Mouse (Mus musculus): ENCODE measurements around the gene Matn3. TPM values are rescaled to one million over a fixed set of nuclear protein-coding genes. Genes with fewer than 3 reads are reported as not detected.
A peak's percentile ranks its signal among the peaks of the same experiment; 100 is the strongest.
"Not testable (repeated sequence)": the region's sequence is repeated elsewhere in the genome, so short reads cannot be mapped to it uniquely, and the experiment has no call there.

Matn3 gene
- total RNA-seq, 2 experiments from 2014 or later = 0.21 to 0.39 TPM

- DNase-seq (ENCODE audit: low spot score in 2 of 2) = no peak
Observed at GRCm38 (mm10) chr12:8931083-8931482, 16.6 kb upstream of the Matn3 start.

DNA sequence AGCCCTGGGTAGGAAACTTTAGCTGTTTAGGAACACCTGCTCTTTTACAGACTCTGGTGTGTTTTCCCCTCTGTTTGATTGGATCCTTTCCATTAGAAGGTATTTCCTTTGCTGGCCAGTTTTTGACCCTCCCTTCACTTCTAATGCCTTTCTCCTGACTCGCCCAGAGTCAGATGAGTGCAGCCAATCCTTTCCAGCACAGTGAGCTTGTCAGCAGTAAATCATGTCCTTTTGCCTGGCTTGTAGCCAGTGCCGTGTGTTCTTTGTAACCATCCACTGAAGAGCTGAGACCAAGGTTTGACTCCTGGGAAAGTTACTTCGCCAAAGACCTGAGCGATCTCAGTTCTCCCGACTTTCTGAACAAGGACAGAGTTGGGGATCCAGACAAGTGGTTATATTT, 12.4 kb upstream of the Matn3 start:
- no peak for DNase-seq (ENCODE audit: low spot score in 2 of 2)

DNA sequence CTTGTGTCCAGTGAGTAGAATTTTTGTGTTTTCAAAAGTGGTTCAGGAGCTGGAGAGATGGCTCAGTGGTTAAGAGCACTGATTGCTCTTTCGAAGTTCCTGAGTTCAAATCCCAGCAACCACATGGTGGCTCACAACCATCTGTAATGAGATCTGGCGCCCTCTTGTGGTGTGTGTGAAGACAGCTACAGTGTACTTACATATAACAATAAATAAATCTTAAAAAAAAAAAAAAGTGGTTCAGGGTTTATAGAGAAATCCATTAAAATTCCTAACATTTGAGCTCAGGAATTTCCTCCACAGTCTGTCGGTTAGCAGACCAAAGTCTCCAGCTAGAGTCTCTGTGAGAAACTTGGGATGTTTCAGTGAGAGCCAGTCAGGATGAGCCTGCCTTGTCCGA, 11.5 kb upstream of the Matn3 start:
- not testable (repeated sequence) for DNase-seq (ENCODE audit: low spot score in 2 of 2)

DNA sequence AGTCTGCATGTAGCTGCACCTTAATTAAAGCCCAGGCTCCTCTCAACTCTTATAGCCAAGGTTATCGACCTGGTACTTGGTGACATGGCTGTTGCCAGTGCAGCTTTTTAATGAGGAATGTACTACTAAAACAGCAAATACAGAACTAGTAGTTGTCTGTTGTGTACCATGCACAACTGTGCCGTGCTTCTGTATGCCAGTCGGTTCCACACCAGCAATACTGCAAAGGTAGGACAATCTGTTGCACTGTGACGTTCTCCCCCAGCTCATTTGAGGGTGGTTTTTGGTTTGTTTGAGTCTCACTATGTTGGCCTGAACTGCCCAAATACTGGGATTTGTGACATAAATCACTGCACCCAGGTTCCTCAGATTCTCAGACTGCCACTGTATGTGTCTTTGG, 8.2 kb upstream of the Matn3 start:
- no peak for DNase-seq (ENCODE audit: low spot score in 2 of 2)

GRCm38 (mm10) chr12:8940011-8941005, 7.4 kb upstream of the Matn3 start:
- DNase-seq (ENCODE audit: low spot score in 2 of 2) = no peak

- DNase-seq (ENCODE audit: low spot score in 2 of 2) = no peak
Observed at GRCm38 (mm10) chr12:8941131-8941615, 6.6 kb upstream of the Matn3 start.

DNA sequence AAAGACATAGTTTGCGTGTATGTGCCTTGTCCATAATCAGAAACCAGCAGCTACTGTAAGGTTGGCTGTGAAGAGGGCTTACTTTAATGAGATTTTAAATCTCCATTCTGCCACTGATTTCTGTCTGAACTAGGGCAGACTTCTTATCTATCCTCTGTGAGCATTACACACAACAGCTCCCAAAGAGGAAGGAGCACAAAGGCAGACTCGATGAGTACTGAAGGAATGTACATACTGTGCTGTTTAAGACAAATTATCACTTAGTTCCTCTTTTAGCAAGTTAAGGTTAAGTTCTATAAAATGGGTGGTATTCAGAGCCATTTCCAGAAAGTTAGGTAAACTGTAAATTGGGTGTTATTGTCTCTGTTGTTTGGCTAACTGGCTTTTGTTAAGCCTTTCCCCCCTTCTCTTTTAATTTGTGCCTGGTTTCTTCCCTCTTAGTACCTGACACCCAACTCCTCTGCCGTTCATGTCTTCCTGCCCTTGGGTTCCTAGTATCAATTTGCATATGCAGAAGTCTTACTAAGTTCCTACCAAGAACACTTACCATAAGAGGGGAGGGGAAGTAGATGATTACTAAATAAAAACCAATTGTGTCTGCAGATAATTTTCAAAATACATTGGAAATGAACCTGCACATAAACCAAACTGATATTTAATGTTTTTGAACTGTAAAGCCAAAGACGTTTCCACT, 5.9 kb upstream of the Matn3 start:
- no peak for DNase-seq (ENCODE audit: low spot score in 2 of 2)

DNA sequence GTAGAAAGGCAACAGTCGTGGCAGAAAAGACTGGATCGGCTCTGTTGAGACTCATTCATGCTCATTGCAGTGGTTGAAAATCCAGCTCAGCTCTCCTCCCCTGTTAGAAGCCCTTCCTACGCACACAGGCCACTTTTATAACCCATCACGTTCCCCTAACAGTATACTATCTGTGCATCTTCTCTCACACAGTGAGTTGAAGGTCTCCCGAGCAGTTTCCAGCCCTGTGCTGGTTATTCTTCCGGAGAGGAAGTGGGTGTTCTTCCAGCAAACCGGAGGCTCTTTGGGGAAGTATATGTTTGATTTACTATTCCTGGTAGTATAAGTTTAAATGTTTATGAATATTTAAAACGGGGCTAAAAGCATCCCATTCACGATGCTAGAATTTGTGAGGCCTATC, 566 bp upstream of the Matn3 start:
- DNase-seq (ENCODE audit: low spot score in 2 of 2) = no peak

DNA sequence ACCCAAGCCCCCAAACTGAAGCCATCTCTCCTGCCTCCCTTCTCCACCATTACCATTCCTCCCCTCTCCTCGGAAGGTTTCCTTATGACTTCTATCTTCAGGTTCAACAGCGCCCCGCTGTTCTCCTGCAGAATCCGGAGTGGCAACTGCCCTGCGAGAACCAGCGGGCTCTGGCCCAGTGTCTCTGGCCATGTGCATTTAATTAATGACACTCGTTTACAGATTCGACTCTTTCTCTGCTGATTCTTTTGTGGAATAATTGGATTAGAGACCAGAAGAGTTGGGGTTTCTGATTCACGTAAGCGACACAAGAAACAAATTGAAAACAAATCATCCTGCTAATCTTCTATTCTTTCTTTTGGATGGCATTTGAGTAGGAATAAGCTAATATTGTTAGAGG, 5.4 kb downstream of the Matn3 start:
- DNase-seq (ENCODE audit: low spot score in 2 of 2) = no peak

DNA sequence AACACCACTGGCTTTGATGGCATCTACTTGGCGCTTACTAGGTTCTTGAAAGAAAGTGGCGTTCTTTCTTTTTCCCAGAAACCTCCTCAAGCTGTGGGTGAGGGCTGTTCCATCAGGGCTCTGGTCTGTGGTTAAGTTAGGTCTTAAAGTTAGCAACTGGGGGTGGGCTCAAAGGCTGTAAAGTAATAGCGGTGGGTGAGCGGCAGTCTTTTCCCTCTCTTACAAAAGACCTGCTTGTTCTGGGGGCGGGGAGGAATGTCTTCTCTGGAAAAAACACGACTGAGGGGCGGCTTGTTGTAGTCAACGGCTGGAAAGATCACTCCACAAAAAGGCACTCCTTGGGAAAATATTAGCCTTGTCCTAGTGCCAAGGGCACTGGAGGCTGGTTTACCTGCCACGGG, 6.4 kb downstream of the Matn3 start:
- no peak for DNase-seq (ENCODE audit: low spot score in 2 of 2)

GRCm38 (mm10) chr12:8961607-8962316, 14.0 kb downstream of the Matn3 start:
- no peak for DNase-seq (ENCODE audit: low spot score in 2 of 2)

DNA sequence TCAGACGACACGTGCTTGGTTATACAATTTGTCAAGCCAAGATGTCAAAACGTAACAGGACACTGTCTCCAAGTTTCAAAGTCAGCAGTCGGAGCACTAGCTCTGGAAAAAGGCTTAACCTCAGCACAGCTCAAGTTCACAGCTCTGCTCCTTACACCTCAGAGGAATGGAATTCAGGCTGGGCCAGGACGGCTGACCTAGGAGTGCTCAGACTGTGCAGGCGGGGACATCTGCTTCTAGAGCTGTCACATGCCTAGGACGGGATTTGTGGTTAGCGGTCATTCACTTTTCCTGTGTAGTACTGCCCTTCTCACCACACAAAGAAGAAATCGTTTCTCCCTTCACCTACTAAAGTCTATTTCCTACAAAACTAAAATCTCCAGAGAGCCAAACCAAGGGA, 22.1 kb downstream of the Matn3 start:
- peak; percentile 28 to 35 for DNase-seq (ENCODE audit: low spot score in 2 of 2)

DNA sequence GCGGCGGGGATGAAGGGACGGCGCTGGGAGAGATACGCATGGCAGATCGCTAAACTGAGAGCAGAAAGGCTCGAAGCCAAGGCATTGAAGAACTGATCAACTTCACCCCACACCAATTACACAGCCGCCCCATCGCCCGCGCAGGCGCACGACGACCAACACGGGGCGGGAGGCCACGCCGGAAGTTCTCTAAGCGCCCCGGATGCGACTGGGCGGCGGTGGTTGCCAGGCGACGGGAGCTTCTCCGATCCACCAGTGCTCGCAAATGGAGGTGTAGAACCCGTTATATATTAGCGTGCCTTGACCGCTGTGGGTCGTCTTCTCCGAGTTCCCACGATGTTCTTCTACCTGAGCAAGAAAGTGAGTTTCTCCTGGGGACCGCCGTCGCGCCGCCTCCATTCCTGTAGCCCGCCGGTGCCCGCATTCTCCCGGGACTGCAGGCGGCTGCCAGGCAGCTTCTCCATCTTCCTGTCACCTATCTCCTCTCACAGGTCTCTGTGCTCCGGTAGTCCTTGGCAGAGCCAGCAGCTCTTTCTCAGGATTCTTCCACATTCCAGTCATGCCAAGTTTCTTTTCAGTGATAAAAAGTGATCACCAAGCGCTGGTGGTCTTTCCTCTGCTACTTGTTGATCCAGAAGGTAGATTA, 26.2 kb downstream of the Matn3 start, which contains the start of gene Wdr35:
TSS of gene Wdr35 (plus strand) at position 73 of the 646 bp plus-strand sequence.
- peak; percentile 85 to 91 for DNase-seq (ENCODE audit: low spot score in 2 of 2)

DNA sequence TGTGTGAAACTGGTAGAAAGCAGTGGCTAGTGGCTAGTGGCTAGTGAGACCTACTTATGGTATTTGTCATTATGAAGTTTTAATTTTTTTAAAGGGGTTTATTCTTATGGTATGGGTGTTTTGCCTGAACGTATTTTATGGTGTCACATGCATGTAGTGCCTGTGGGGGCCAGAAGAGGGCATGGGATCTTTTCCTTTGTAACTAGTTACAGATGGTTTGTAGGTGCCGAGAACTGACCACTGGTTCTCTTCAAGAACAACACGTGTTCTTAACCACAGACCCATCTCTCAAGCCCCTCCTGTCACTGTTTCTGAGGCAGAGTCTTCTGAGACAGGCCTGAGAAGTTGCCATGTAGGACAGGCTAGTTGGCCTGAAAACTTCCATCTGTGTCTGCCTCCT, 27.3 kb downstream of the Matn3 start:
- DNase-seq (ENCODE audit: low spot score in 2 of 2) = no peak

GRCm38 (mm10) chr12:8993231-8993630, 45.5 kb downstream of the Matn3 start:
- DNase-seq (ENCODE audit: low spot score in 2 of 2) = no peak

DNA sequence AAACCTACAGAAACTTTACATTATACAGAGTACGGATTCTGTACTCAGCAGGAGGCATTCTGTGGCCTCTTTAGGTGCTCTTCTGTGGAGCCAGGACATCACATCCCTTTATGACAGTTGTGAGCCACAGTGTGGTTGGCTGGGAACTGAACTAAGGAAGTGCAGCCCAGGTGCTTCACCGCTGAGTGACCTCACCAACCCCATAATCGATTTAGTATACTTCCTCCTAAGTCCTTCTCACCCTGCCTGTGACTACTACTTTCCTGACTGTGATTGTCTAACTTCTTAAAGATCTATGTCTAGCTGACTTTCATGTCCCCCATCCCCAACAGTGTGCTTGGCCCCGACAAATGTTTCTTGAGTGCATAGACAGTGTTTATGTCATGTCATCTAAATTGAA, 50.6 kb downstream of the Matn3 start:
- DNase-seq (ENCODE audit: low spot score in 2 of 2) = no peak

DNA sequence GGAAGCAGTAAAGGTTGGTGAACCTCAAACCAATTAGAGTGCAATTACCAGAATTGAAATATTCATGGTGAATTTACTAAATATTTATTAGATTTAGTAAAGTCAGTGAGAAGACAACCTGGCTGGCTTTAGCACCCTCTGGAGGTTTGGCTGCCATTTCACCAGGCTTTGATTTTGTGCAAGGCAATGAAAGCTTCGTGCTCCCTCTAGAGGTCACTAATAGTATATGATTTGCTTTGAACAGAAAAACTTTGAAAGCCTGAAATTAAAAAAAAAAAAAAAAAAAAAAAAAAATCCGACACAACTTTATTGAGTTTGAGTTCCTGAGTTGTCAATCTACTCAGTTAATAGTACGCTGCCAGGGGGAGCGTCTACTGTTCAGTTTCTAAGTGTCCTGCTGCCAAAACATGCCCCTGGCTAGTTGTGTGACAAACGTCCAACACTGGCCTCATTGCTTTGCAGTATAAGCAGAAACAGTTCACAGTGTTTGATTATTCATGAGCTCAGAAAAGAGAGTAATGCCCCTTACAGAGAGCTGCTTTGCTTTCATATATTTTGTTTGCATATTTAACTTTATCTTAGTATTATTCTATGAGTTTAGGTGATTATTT, 54.4 kb downstream of the Matn3 start:
- peak in 1 of 2 experiments; percentile 39 for DNase-seq (ENCODE audit: low spot score in 2 of 2)

DNA sequence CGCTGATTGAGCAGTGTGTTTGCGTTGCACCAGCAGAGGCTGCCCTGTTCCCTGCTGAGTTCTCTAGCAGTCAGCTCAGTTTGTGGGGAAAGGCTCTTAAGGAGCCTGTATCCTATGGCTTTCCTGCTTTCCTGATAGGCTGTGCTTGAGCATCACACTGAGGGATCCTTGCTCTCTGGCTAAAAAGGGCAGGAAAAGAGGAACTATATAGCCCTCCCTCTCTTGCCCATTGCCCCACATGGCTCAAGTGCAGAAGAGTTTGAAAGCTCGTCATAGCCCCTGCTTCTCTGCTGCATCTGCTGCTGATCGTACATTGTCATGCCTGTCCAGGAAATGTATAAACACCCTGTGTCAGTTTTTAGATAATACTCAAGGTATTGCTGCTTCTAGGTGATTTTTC, 59.4 kb downstream of the Matn3 start:
- DNase-seq (ENCODE audit: low spot score in 2 of 2) = no peak

DNA sequence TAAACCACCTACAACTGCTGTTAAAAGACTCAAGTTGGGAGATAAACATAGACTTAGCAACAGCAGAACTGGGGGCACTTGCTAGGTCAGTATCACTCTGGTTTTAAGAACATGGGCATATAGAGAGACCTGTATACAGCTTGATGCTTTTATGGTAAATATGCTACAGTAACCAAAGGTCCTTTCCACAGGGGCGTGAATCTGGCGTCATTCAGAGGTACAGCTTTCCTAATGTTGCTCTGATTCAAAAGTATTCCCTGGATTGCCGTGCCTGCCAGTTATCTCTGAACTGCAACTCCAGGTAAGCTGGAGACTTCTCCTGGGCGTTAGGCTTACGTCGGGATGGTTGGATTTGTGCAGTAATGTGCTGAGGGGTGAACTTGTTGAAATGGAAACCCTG, 60.1 kb downstream of the Matn3 start:
- DNase-seq (ENCODE audit: low spot score in 2 of 2) = no peak

DNA sequence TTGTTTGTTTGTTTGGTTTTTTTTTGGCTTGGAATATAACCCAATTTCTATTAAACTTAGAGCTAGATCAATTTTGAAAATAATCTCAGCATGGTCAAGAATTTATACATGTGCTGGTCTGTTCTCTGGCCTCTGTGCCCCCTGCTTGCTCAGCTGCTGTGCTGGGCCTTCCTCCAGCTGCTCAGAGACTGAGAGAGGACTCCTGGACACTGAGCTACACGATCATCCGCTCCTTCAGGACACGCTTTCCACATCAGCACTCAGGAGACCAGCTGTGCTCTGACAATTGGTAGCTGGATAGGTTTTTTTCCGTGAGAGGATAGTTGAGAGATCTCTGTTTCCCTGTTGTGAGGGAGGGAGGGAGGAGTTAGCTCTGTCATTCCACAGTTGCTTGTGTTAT, 62.6 kb downstream of the Matn3 start:
- no peak for DNase-seq (ENCODE audit: low spot score in 2 of 2)

- DNase-seq (ENCODE audit: low spot score in 2 of 2) = no peak
Observed at GRCm38 (mm10) chr12:9016376-9016775, 68.6 kb downstream of the Matn3 start.

Measured in gastrocnemius, postnatal 4 days (tissue).